Mouse (Mus musculus): ENCODE measurements around the gene Kit. TPM values are rescaled to one million over a fixed set of nuclear protein-coding genes. Genes with fewer than 3 reads are reported as not detected.

The Kit gene
- total RNA-seq (2021), result 1 to 10 TPM; 7.3 to 7.7 TPM
- long read RNA-seq, experiment 1, full-length matches to known transcripts, result 5 of 9 reads
- long read RNA-seq, experiment 1, partial matches to known transcripts, result 3 of 9 reads
- long read RNA-seq, experiment 1, other reads (novel, unspliced or antisense), result 1 of 9 reads
- long read RNA-seq, experiment 2, partial matches to known transcripts, result 1 of 1 reads
- long read RNA-seq, experiment 2, other reads (novel, unspliced or antisense), result 0 of 1 reads

DNA sequence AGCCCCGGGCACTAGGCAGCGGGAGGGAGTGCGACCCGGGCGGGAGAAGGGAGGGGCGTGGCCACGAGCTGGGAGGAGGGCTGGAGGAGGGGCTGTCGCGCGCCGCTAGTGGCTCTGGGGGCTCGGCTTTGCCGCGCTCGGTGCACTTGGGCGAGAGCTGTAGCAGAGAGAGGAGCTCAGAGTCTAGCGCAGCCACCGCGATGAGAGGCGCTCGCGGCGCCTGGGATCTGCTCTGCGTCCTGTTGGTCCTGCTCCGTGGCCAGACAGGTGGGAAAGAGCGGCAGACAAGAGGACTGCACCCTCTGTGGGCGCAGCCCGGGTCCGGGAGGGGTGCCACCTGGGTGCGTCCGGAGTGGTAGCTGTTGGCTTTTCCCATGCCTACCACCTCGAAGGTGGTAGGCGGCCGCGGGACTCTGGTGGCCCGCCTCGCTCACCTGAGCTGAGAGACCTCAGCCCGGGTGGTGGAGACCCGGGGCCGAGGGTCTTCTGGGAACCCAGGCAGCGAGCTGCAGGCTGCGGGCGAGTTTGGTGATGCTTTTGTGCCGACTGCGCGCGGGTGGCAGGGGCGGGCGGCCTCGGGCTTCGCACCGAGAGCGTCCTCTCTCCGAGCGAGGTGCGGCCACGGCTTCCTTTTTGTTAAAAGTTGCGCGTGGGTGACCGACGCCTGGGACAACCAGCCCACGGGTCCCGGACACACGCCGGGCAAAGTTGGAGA is at the start of gene Kit:
Kit (plus strand) TSS at position 65 of the 715 bp plus-strand sequence.
- DNase-seq, result peak; percentile 58

DNA sequence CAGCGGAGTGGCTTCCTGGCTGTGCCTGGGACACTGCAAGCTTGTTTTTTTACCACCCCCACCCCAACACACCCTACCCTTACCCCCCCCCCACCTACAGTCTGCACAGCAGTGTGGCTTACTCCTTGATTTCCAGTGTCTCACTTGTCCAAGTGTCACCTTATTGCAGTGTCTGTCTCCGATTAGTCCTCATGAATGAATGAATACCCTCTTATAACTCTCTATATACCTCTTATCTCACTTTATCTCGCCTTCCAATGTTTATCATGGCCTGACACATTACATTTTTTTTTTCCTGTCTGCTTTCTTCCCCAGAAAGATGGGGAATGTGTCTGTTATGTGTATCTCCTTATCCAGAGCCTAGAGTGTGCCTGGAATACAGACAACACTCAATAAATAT is 38.6 kb upstream of the Kit start:
- no peak for DNase-seq

DNA sequence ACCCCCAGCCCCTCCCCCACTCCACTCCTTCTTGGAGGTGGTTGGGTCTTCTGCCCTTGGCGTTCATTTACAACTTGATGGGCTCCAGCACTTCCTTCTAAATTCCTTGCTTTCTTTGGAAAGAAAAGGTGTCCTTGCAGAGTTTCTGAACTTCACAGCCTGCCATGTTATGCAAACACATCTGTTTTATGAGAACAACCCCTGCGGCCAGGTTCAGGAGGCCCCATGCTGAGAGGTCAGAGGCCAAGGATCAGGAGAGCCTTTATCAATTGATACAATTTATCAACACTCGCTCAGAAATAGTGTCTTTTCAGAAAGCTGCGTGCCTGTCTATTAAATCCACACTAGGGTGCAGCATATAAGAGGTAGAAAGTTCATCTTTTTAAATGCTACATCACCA is 37.0 kb upstream of the Kit start:
- no peak for DNase-seq

DNA sequence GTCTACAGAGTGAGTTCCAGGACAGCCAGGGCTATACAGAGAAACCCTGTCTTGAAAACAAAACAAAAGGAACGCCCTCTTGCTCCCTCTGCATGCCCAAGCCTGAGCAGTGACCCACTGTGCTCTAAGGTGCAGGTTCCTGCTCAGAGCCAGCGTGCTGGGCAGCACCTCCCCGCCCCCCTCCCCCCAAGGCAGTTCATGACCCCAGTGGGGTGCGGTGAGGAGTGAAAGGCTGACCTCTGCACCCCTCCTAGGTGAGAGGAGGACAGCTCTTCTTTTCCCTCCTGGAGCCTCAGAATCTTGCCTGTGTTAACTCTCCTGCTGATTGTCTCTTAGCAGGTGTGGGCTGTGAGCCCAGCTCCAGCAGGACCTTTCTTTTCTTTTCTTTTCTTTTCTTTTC is 36.3 kb upstream of the Kit start:
- no peak for DNase-seq

DNA sequence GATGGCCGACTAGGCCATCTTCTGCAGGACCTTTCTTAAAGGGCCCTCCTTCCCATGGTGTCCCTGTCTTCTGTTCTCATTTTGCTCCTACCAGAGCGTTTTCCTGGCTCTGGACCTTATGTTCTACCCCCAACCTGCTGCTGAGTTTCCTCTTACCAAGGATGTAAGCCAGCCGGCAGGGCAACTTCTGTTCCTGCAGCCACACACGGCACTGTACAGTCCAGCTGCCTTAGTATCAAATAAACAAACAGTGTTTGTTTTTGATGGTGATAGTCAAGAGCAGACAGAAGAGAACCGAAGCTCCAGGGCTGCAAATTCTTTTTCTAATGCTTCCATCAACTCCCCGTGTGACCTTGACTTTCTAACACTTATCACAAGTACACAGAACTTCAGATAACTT is 35.6 kb upstream of the Kit start:
- no peak for DNase-seq

DNA sequence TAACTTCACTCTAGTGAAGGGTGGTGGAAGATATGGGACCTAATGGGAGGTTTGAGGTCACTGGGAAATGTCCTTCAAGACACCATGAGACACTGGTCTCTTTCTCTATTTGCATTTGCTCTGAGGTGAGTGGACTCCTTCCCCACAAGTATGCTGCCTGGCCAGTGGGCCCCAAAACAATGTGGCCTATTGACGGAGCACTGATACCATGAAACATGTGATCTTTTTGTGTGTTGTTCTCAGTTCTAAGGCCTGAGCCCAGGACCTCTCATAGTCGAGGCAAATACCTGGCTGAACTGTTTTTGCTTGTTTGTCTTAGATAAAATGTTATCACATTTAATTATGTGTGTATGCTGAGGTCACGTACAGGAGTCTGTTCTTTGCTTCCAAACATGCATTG is 31.0 kb upstream of the Kit start:
- no peak for DNase-seq

DNA sequence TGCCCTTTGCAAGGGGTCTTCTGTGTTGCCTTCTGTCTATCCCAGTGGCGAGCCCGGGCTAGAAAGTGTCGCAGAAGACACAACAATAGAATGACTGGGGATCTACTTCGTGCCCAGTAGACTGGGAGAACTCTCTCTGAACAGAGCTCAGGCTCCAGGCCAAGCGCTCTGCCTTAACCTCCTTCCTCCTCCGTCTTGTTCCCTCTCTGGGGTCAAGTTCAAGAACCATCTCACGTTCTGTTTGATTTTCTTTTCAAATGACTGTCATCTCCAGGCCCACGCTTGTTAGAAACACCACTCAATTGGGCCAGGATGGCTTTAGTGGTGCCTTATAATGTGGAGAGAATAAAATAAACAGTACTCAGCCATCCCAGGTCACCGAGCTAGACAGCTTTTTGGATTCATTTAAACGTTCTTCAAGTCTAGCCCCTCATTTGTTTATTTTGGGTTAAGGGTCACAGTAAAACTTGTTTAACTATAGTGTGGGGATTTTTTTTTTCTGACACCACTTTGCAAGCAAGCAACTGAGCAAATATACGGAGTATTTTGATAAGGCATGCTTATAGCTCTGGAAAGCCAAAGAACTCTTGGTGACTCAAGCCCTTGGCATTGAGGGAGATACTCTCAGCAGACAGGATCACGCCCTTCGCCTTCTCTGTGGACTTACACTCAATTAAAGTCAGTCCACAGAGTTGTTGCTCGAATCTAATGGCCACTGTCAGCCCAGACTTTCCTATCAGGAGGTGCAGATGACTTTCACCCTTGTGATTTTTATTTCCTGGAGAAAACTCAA is 30.0 kb upstream of the Kit start:
- no peak for DNase-seq

DNA sequence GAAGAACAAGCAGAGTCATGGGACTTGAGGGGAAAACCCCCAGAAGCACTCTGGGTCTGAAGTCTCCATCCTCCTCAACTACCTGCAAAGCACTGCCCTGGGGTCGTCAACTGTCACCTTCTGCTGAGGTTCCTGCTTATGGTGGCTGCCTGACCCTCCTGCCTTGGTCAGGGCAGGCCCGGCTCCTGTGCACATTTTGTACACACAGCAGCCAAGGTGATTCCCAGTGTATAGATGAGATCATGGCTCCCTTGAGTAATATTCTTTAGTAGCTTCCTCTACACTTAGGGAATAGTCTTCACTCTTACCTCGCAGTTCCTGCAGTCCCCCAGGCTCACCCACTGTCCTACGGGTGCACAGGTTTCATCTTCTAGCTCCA is 29.5 kb upstream of the Kit start:
- no peak for DNase-seq

DNA sequence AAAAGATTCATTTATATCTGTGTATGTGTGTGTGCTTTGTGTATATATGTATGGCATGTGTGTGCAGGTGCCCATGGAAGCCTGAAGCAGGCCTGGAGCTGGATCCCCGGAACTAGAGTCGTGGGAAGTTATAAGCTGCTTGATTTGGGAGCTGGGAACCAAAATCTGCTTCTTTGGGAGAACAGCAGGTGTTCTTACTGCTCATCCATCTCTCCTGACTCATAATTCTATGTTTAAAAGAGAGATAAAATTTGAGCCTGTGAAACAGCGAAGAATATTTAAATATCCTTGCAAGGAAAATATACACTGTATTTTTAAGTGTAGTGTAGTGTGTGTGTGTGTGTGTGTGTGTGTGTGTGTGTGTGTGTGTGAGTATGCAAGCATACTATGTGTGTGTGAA is 21.7 kb upstream of the Kit start:
- no peak for DNase-seq

DNA sequence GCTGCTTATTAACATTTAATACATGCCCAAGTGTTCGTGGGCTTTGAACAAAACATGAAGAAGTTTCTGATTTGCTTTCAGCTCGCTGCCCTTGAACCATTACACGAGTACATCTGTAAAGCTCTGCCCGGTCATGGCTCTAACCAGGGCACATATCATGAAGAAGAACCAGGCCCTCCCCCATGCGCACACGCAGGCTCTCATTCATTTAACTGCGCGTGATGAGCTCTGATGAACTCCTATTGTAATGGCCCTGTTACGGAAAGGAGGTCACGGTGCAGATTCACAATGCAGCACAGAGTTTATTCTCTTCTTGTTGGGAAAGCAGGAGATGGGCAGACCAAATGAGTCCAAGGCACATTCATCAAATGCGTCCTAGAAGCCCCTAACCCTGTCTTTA is 17.1 kb upstream of the Kit start:
- DNase-seq, result no peak

DNA sequence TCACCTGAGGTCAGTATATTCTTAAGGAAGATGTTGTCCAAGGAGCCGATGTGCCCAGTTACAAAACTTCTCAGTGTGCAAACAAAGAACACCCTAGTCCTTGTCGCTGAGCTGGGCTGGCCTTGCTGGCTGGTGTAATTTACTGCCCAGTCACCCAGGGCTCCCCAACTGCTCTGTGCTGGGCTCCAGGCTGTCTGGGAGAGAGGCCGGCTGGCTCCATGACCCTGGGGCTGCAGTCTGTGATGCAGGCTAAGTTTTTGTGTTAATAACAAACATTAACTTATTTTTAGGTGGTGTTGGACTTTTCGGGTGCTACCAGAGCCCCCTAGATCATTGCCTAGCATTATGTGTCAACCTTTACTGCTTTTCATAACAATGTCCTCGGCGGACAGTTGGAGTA is 15.4 kb upstream of the Kit start:
- no peak for DNase-seq

DNA sequence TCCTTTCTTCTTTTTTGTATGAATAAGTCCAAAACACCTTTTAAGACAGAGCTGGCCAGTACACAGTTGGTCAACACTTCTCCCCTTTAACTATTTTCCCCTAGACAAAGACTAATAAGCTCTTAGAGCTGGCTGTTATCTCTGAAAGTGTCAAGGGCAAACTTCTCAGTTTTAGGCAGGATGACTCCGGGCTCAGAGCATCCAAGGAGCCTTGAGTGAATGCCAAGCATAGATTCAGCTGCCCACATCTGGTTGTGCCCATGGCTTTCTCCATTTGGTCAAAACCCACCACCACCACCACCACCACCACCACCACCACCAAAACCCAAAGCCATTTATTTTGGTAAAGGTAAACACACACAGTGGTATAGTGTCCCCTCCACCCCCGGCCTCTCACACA is 13.5 kb upstream of the Kit start:
- DNase-seq, result no peak

DNA sequence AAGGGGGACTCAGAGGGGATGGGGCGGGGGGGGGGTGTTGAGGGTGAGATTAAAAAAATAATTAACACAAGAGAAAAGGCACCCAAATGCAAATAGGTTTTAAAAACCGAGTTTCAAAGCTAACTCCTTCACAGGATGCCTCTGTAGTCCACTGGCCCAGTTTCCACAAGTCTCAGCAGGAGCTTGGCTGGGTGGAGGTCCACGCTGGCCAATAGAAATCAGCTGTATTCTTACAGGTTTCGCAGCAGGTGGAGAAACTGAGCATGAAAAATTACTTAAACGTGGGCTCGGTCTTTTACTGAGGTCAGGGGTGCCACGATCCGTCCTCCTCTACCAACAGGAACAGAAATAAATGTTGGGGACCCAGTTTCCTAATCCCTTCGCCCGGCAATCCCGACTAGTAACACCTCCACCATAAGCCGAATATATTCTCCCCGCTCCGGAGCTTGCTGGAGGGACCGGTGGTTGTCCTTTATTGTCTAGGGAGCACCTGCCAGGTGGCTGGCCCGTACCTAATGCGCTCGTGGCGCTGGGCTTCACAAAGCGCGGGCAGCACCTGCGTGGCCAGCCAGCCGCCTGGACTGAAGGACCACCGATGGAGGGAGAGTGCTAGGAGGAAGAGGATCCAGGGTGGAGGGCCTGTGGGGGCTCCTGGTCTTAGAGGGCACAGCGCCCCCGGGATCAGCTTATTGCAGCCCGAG is 415 bp upstream of the Kit start:
- DNase-seq, result no peak

DNA sequence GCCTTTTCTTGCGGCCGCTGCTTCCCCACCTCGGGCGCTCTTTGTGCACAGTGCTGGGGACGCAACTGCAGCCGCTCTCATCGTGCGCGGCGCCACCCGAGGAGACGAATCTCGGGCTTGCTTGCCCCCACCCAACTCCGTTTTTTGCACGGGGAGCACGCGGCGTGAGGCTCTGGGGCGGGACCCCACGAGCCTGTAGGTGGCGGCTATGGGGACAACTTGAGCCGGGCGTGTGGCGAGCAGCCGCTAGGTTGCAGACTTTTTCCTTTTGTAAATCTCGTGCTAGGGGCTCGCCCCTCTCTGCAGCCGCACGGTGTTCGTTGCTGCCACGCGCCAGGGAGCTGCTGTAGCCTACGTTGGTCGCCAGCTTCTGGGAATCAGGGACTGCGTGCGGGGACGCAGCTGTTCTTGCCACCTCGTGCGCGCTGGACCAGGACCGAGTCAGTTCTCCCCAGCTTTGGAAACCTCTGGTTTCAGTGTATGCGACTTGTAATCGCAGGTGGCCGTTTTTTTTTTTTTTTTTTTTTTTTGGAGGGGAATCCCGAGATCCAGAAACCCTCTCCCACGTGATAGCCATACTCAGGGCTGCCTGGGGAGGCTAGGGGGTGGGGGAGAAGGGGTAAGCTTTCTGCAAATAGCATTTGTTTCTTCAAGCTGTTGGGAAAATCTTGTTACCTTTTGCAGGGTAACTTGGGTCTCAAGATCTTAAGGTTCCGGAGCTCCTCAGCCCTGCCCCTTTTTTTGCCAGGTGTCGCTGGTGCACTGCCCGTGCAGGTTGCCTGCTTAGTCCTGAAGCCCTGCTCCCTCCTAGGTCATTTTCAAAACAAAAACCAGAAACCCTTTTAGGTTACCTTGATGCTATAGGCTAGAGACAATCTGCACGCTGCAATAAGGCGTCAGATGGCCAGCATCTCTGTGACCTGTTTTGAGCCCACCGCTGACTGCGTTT is 1.1 kb downstream of the Kit start:
- peak; percentile 35 for DNase-seq

DNA sequence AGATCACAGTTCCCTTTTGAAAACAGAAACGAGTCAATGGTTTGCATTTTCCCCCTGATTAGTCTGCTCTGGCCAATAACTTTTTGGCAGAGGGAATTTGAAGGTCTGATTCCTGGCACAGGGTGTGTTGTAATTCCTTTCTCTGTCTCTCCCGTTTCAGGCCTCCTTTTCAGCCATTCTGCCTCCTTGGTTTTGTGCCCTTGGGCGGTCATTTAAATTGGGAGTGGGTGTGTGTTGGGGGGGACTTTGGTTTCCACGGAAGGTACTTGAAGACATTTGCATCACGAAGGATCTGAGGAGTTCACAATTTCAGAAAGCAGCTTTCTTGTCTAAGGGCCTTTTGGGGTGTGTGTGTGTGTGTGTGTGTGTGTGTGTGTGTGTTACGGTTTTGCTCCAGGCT is 2.0 kb downstream of the Kit start:
- DNase-seq, result no peak

DNA sequence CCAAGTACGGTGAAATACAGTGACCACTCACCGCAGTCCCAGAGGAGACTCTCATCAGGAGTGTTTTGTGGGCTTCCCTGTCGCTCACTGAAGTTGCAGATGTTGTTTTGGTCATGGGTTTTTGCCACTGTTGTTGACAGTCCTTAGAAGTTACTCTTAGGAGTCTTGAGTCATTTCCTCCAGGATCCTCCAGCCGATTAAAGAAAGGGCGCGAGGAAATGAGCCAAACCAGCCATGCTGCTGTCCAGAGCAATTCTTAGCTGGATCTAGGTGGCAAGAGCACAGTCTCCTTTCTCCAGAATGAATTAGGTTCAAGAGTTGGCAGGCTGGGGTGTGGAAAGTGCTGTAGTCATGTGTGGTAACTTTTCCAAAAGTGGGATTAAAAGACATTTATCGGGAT is 3.4 kb downstream of the Kit start:
- no peak for DNase-seq

DNA sequence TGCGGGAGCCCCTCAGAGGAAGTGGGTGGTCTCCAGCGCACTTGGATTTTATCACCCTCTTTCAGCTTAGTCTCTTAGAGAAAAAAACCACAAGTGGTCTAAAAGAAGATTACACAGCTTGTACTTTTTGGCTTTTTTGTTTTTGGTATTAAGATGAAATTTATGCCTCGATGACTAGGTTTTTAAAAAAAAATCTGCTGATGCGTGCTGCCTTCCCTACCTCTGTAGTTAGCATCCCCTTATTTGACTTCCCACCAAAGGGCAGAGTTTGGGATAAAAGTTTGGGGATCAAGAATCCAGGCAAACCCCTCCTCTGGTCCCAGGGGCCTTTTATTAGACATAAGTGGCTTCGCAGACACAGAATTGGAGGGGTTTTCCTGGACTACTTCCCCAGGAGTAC is 4.5 kb downstream of the Kit start:
- no peak for DNase-seq

DNA sequence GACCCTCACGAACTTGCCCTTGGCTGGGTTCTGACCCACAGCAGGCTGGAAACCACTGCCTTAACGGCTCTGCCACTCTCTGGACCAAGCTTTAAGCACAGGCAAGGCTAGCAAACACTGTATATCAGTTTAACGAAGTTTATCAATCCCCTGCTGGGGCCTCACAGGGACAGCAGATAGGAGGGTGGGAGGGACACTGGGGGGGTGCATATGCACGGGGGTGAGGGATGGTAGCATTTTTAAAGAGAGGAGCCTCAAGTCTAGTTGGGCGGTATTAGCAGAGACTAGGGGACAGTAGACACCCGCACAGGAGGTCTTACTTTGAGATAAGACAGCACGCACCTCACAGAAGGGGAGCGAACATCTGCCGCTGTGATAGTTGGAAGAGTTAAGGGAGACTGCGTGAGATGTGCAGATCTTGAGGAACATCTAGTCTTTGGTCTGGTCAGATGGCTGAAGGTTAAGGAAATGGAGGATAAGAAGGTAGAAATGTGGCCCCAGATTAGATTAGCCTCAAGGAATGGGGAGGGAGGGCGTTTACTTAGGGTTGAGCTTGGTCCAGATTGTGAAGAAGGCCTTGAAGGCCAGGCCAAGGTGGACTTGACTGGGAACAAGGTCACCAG is 5.0 kb downstream of the Kit start:
- DNase-seq, result no peak

DNA sequence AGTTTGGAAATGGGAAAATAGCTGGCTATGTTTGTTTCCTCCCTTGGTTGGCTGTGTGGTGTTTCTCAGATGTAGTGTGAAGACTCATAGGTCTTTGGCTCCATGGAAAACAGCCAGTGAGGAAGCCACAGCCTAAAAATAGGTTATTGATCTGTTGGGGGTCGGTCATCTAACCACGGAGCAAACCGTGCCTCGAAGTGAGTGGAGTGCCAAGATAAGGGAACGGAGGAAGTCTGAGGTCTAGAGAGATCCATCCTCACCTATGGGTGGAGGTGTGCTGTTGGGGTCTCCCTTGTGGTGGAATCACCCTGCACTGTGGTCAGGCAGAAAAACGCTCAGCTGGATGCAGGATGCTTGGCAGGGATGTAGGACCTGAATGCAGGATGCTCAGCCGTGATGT is 7.2 kb downstream of the Kit start:
- DNase-seq, result no peak

DNA sequence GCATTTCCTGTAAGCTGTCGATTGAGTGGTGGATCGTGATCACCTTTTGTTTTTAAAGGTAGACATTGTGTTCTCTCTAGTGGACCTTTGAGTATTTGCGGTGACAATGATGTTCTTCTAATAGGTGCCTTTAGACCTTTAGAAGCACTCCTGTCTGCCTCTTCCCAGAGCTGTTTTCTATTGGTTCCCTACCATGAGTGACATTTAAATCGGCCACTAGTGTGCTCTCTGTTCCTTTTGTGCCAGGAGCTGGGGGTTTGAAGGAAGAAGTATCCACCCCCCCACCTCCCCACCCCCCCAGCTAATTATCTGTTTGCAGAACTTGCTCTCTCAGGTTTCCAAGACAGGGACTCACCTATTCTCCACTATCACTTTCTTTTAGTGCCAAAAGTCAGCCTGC is 13.1 kb downstream of the Kit start:
- no peak for DNase-seq
